Mouse (Mus musculus): ENCODE measurements at regions not wholly inside any gene's neighbourhood (a gene's known extent, or its start where the extent isn't known, plus 50 kb on each side); places are given as distances from the start of the nearest gene placed in this dataset.

- Histone ChIP-seq H3K9ac (no peak overlapping the region), H3K4me2 (no peak overlapping the region), H3K9me3 (no peaks in the 10 kb centered on the region), H3K27ac (no peak overlapping the region), H3K27me3 (no peaks in the 10 kb centered on the region), H3K4me3 (replicated peaks) (no peak overlapping the region), H3K36me3 (replicated peaks) (no peaks in the 10 kb centered on the region), H3K4me1 (no peaks in the 10 kb centered on the region; the same call in 1 of the 2 replicates)
- ATAC-seq (ENCODE audit: low FRiP score), result no peak
These were observed 143.7 kb upstream of the Mmadhc start for GRCm38 (mm10) chr2:50440333-50440732.

- 93% methylated on average over 4 of the region's 4 CpGs for WGBS
- ATAC-seq (ENCODE audit: low FRiP score), result no peak
These were observed 136.6 kb upstream of the Mmadhc start for GRCm38 (mm10) chr2:50433166-50433565.

DNA sequence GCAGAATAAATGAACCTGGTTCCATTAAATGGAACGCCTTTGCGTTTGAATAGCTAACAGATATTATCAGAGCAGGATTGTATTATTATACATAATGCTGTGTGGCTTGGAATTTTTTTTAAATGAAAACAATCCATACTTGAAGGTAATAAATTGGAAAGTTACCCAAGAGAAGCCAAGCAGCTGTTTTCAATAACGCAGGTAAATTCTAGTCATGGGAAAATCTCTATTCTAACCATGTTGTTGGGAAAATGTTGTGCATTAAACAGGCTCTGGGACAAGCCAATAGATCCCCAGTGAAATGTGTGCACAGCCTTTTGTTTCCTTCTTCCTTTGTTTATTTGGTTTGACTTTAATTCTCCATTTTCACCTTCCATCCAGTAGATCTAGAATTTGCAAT is 128.6 kb upstream of the Mmadhc start:
- H3K9ac ChIP-seq, result no peak overlapping the region
- H3K36me3 ChIP-seq (replicated peaks), result no peaks in the 10 kb centered on the region
- H3K4me1 ChIP-seq, result no peaks in the 10 kb centered on the region
- WGBS, result 95% methylated on average over 3 of the region's 3 CpGs
- ATAC-seq (ENCODE audit: low FRiP score), result no peak
- H3K4me3 ChIP-seq (replicated peaks), result no peak overlapping the region
- no peaks in the 10 kb centered on the region for H3K27me3 ChIP-seq
- H3K27ac ChIP-seq, result no peak overlapping the region
- H3K4me2 ChIP-seq, result no peak overlapping the region
- no peaks in the 10 kb centered on the region for H3K9me3 ChIP-seq

More at GRCm38 (mm10) chr2:50433166-50433565, 136.6 kb upstream of the Mmadhc start:
- Histone ChIP-seq H3K9me3 (no peaks in the 10 kb centered on the region), H3K9ac (no peak overlapping the region), H3K36me3 (replicated peaks) (no peaks in the 10 kb centered on the region), H3K4me3 (replicated peaks) (no peak overlapping the region), H3K4me1 (no peaks in the 10 kb centered on the region), H3K4me2 (no peak overlapping the region), H3K27ac (no peak overlapping the region), H3K27me3 (no peaks in the 10 kb centered on the region)

DNA sequence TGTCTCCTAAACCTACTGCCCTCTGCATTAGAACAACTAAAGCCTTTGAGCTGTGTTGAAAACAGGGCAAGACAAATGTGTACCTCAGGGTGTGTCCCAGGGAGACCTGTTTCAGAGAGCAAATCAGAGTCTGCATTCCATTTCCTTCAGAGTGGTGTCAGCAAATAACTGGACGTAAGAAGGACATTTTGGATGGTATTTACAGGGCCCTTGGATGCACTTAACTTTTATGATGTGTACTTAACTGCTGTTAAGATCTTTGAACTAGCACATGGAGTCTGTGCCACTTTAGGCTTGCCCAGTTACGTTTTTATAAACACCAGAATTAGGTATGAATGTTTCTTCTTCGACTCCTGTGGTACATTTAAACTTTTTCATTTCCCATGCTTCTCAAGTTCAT is 123.0 kb upstream of the Mmadhc start:
- Histone ChIP-seq H3K4me2 (no peak overlapping the region), H3K27me3 (no peaks in the 10 kb centered on the region), H3K4me3 (replicated peaks) (no peak overlapping the region), H3K4me1 (no peaks in the 10 kb centered on the region), H3K9me3 (no peaks in the 10 kb centered on the region), H3K27ac (no peak overlapping the region), H3K9ac (no peak overlapping the region), H3K36me3 (replicated peaks) (no peaks in the 10 kb centered on the region)
- 82% methylated on average over 3 of the region's 3 CpGs for WGBS
- no peak for ATAC-seq (ENCODE audit: low FRiP score)

DNA sequence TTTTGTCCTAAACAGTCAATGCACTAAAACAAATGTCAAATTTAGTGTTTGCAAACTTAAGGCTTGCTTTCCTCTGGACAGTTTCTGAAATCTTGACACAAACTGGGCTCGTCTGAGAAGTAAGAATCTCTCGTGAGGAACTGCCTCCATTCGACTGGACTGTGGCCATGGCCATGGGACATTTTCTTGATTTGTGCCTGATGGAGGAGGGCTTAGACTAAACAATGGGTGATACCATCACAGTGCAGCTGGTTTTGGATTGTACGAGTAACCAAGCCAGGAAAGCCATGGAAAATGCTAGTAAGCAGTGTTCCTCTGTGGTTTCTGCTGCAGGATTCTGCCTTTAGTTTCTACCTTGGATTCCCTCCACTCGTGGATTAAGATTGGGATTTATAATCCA is 121.0 kb upstream of the Mmadhc start:
- Histone ChIP-seq H3K27ac (no peak overlapping the region), H3K9me3 (no peaks in the 10 kb centered on the region), H3K4me1 (no peaks in the 10 kb centered on the region), H3K9ac (no peak overlapping the region), H3K4me3 (replicated peaks) (no peak overlapping the region), H3K27me3 (no peaks in the 10 kb centered on the region), H3K4me2 (no peak overlapping the region), H3K36me3 (replicated peaks) (no peaks in the 10 kb centered on the region)
- ATAC-seq (ENCODE audit: low FRiP score), result no peak
- 91% methylated on average over 5 of the region's 5 CpGs for WGBS

- H3K4me2 ChIP-seq, result no peak overlapping the region
- no peaks in the 10 kb centered on the region for H3K27me3 ChIP-seq
- ATAC-seq (ENCODE audit: low FRiP score), result no peak
- no peaks in the 10 kb centered on the region for H3K4me1 ChIP-seq
- no peak overlapping the region for H3K27ac ChIP-seq
- H3K36me3 ChIP-seq (replicated peaks), result no peaks in the 10 kb centered on the region
- 93% methylated on average over 5 of the region's 5 CpGs for WGBS
- no peak overlapping the region for H3K4me3 ChIP-seq (replicated peaks)
- H3K9me3 ChIP-seq, result no peaks in the 10 kb centered on the region
- no peak overlapping the region for H3K9ac ChIP-seq
These were observed 120.5 kb upstream of the Mmadhc start for GRCm38 (mm10) chr2:50417135-50417534.

DNA sequence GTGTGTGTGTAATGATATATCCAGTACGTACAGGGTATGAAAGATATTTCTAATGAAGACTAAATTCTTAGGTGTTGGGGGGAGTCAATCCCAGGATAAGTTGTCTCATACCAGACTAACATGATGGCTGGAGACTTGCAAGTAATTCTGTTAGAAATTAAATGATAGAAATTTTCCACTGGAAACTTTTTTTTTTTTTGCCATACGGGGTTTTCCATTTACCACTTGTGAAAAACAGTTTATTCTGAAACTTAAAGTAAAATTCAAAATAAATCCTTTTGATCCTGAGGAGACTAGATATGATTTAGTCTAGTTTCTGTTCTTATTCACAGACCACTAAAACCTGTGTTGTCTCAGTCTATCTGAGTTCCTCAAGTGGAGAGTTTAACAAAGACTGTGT is 119.5 kb upstream of the Mmadhc start:
- Histone ChIP-seq H3K4me3 (replicated peaks) (no peak overlapping the region), H3K4me2 (no peak overlapping the region), H3K9me3 (no peaks in the 10 kb centered on the region), H3K36me3 (replicated peaks) (no peaks in the 10 kb centered on the region), H3K27ac (no peak overlapping the region), H3K27me3 (no peaks in the 10 kb centered on the region), H3K4me1 (no peaks in the 10 kb centered on the region), H3K9ac (no peak overlapping the region)
- no peak for ATAC-seq (ENCODE audit: low FRiP score)
- WGBS, result 98% methylated on average over 2 of the region's 2 CpGs

- WGBS, result 39% methylated on average over 4 of the region's 4 CpGs
- H3K4me3 ChIP-seq (replicated peaks), result no peak overlapping the region
- H3K9me3 ChIP-seq, result no peaks in the 10 kb centered on the region
- H3K27ac ChIP-seq, result no peak overlapping the region
- 0 out of 2 replicates have a peak, but pooled peaks cover 4% of the 10 kb centered on the region for H3K4me1 ChIP-seq
- H3K27me3 ChIP-seq, result no peaks in the 10 kb centered on the region
- no peak overlapping the region for H3K9ac ChIP-seq
- H3K36me3 ChIP-seq (replicated peaks), result no peaks in the 10 kb centered on the region
- no peak for ATAC-seq (ENCODE audit: low FRiP score)
- H3K4me2 ChIP-seq, result no peak overlapping the region
These were observed 109.3 kb upstream of the Mmadhc start for GRCm38 (mm10) chr2:50405932-50406331.

DNA sequence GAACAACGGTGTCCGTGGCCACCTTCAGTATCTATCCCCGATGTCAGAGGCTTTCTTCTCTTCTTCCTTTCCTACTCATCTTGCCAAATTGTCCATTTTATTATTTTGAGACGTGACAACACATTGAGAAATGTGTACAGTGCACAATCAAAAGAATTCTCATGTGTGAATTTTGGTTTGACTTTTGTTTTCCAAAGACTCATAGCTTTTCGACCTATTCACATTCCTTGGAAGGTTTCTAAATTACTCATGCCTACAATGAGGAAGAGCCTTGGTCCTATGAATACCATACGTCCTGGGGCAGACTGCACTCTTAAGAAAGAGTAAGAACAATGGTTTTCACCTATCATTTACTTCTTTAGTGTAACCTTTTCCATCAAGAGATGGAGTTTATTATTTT is 106.5 kb upstream of the Mmadhc start:
- Histone ChIP-seq H3K4me1 (peaks cover 4% of the 10 kb centered on the region; the same call in 1 of the 2 replicates), H3K36me3 (replicated peaks) (no peaks in the 10 kb centered on the region), H3K4me3 (replicated peaks) (no peak overlapping the region), H3K4me2 (no peak overlapping the region), H3K27me3 (no peaks in the 10 kb centered on the region), H3K9ac (no peak overlapping the region), H3K9me3 (no peaks in the 10 kb centered on the region), H3K27ac (no peak overlapping the region)
- 87% methylated on average over 6 of the region's 6 CpGs for WGBS
- no peak for ATAC-seq (ENCODE audit: low FRiP score)

DNA sequence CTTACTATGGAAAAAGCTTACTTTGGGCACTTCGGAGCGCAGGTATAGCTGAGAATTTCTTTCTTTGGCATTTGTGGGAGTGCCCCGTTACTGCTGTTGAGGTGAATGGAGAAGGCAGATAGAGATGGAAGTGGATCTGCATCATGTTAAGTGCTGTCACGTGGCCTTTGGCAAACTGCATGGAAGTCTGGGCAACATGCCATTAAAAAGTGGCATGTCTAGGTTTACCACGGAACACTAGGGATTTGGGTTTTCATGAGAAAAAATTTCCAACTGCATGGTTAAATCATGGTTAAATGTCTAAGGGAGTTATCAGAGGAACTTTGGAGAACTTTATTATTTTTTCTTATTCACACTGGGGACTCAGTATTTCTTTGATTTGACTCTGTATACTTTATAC is 102.0 kb upstream of the Mmadhc start:
- WGBS, result 94% methylated on average over 5 of the region's 5 CpGs
- no peak for ATAC-seq (ENCODE audit: low FRiP score)
- H3K27ac ChIP-seq, result no peak overlapping the region

DNA sequence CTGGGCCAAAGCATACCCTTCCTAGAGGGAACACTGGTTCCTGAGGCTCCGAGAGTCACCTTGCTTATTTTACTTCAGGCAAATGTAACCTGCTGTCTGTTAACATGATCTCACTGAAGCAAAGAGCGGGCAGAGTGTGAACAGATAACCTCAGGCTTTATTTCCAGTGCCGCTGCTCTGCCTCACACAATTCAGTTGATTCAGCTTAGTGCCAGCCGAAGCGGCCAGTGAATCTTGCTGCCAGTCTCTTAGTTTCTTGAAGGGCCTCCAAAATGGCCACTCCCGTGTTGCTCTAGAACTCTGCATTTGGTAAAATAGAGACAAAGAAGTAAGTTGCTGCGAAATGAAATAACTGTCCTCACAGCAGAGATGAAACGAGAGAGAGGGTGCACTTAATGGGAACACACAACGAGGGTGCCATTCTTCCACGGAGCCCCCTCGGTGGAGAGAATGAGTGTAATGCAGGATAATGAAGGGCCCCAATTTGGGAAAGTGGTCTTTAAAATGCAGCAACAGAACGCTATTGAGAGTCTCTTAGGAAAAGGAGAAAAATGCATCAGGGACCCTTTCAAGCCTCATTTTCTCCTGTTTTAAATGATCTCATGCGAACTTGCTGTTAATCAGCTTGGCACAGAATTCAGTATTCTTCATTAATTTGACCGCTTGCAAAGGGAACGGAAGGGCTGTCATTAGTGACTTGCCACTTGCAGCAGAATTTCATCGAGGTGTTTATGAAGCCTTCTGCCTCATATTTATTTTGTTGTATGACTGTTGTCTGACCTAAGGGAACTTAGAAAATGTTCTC is 81.2 kb upstream of the Mmadhc start:
- no peaks in the 10 kb centered on the region for H3K4me1 ChIP-seq
- no peak overlapping the region for H3K9ac ChIP-seq
- H3K36me3 ChIP-seq (replicated peaks), result no peaks in the 10 kb centered on the region
- no peaks in the 10 kb centered on the region for H3K27me3 ChIP-seq
- ATAC-seq (ENCODE audit: low FRiP score), result peak; percentile 49; the same call in 1 of the 2 replicates
- H3K4me3 ChIP-seq (replicated peaks), result no peak overlapping the region
- H3K9me3 ChIP-seq, result no peaks in the 10 kb centered on the region
- WGBS, result 39% methylated on average over 16 of the region's 16 CpGs
- peak overlapping the region; percentile 82 for H3K27ac ChIP-seq
- no peak overlapping the region for H3K4me2 ChIP-seq

More for the DNA sequence above, 102.0 kb upstream of the Mmadhc start:
- H3K9ac ChIP-seq, result no peak overlapping the region
- H3K36me3 ChIP-seq (replicated peaks), result no peaks in the 10 kb centered on the region
- no peak overlapping the region for H3K4me2 ChIP-seq
- H3K4me3 ChIP-seq (replicated peaks), result no peak overlapping the region
- H3K4me1 ChIP-seq, result no peaks in the 10 kb centered on the region; the same call in 1 of the 2 replicates
- no peaks in the 10 kb centered on the region for H3K27me3 ChIP-seq
- H3K9me3 ChIP-seq, result no peaks in the 10 kb centered on the region

- no peaks in the 10 kb centered on the region for H3K27me3 ChIP-seq
- no peak overlapping the region for H3K9ac ChIP-seq
- no peaks in the 10 kb centered on the region for H3K36me3 ChIP-seq (replicated peaks)
- ATAC-seq (ENCODE audit: low FRiP score), result no peak
- peaks cover 2% of the 10 kb centered on the region; the same call in 1 of the 2 replicates for H3K4me1 ChIP-seq
- 80% methylated on average over 2 of the region's 2 CpGs for WGBS
- no peaks in the 10 kb centered on the region for H3K9me3 ChIP-seq
- no peak overlapping the region for H3K4me2 ChIP-seq
- H3K4me3 ChIP-seq (replicated peaks), result no peak overlapping the region
- no peak overlapping the region for H3K27ac ChIP-seq
These were observed 77.0 kb upstream of the Mmadhc start for GRCm38 (mm10) chr2:50373626-50374025.

DNA sequence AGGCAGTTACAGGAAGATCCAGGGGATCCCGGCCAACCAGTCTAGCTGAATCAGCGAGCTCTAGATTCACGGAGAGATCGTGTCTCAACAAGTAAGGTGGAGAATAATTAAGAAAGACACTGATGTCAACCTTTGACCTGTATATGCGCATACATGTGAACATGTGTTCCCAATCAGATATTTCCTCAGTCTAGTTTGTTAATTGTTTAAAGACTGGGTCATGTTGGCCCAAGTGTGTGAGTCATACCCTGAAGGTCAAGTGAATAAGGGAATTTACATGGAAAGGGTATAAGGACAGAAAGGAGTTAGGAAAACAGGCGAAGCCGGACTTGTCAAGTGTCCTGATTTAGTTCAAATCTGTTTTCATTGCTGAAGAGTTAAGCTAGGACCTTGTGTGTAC is 76.4 kb upstream of the Mmadhc start:
- H3K9me3 ChIP-seq, result no peaks in the 10 kb centered on the region
- H3K36me3 ChIP-seq (replicated peaks), result no peaks in the 10 kb centered on the region
- no peaks in the 10 kb centered on the region for H3K27me3 ChIP-seq
- no peak overlapping the region for H3K4me3 ChIP-seq (replicated peaks)
- no peak overlapping the region for H3K9ac ChIP-seq
- H3K27ac ChIP-seq, result no peak overlapping the region
- ATAC-seq (ENCODE audit: low FRiP score), result no peak
- H3K4me1 ChIP-seq, result peaks cover 3% of the 10 kb centered on the region; the same call in 1 of the 2 replicates
- no peak overlapping the region for H3K4me2 ChIP-seq
- 88% methylated on average over 7 of the region's 7 CpGs for WGBS
